Comparison of ENCODE assay signal across 21 mouse cellular contexts in the genomic region with DNA sequence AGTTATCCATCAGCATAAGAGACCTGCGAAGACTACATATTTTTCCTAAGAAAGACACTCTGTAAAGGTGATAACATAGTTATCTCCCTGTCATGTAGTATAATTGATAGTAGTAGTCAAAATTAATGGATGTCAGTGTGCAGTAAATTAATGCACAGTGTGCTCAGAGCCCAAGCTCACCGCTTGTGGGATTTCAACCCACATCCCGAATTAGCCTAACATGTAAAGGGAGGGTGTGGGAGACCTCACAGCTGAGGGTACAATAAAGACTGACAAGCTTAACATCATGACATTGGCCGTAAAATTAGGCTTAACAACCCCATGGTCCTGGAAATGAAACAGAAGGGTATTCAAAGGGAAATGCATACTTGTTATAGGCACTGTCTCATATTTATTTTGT.
"Had no signal": no experiment of that assay in that cellular context is flagged by ENCODE, and none has a peak within 500 bp of the region (broad histone marks: within the 10 kb centered on the region; RNA-seq: fewer than 3 reads in every experiment).

No protein-coding gene starts in this region.

- H3K27ac ChIP-seq: intestine, embryonic 15.5 days; kidney, embryonic 15.5 days; left cerebral cortex, adult 2 months; limb, embryonic 12.5 days; limb, embryonic 15.5 days; liver, embryonic 14.5 days; macrophage; neural tube, embryonic 13.5 days had no signal

- DNase-seq: kidney, adult 11 months; kidney, adult 8-10 months; kidney, postnatal 10 days; kidney, postnatal 36 days; layer of hippocampus, postnatal 36 days; liver, postnatal 0 days; lung, embryonic 14.5 days; right cerebral cortex, adult 18-20 months; right cerebral cortex, postnatal 25 days; thymus, adult 18-20 months; thymus, postnatal 36 days had no signal

- ATAC-seq: intestine, embryonic 15.5 days; liver, postnatal 0 days; lung, postnatal 0 days had no signal

- H3K4me3 ChIP-seq: intestine, embryonic 15.5 days; kidney, embryonic 15.5 days; left cerebral cortex, adult 2 months; limb, embryonic 12.5 days; limb, embryonic 15.5 days; neural tube, embryonic 13.5 days had no signal

- H3K4me1 ChIP-seq: intestine, embryonic 15.5 days; kidney, embryonic 15.5 days; limb, embryonic 12.5 days; limb, embryonic 15.5 days had no signal

- H3K9me3 ChIP-seq: intestine, embryonic 15.5 days; kidney, embryonic 15.5 days; limb, embryonic 12.5 days; limb, embryonic 15.5 days; neural tube, embryonic 13.5 days had no signal

- H3K9ac ChIP-seq: intestine, embryonic 15.5 days; kidney, embryonic 15.5 days; limb, embryonic 12.5 days; limb, embryonic 15.5 days; liver, embryonic 14.5 days; liver, postnatal 0 days; lung, embryonic 14.5 days; neural tube, embryonic 13.5 days had no signal

- H3K27me3 ChIP-seq: intestine, embryonic 15.5 days; kidney, embryonic 15.5 days; limb, embryonic 12.5 days; limb, embryonic 15.5 days; neural tube, embryonic 13.5 days had no signal

- H3K36me3 ChIP-seq: intestine, embryonic 15.5 days; kidney, embryonic 15.5 days; limb, embryonic 12.5 days; limb, embryonic 15.5 days; neural tube, embryonic 13.5 days had no signal

- H3K4me2 ChIP-seq: intestine, embryonic 15.5 days; kidney, embryonic 15.5 days; limb, embryonic 12.5 days; limb, embryonic 15.5 days; liver, embryonic 11.5 days; lung, embryonic 14.5 days; neural tube, embryonic 13.5 days had no signal
